Mouse (Mus musculus) ES-E14 (cell line): ENCODE data around the gene Zfp385a. TPM values are rescaled to one million over a fixed set of nuclear protein-coding genes. Genes with fewer than 3 reads are reported as not detected.

Experiments used
- DNase-seq: peaks from one replicate; pipeline ENCODE4 v3.0.0-alpha.2; 2013; ENCODE audit warnings: low read depth, low spot score
- H3K27ac ChIP-seq: 2 replicates; pipeline ENCODE4 v1.5.1; 2012; ENCODE audit warnings: low read depth, mild to moderate bottlenecking, low read length, moderate library complexity, mixed read lengths; ENCODE audit not compliant: poor library complexity, insufficient read depth, severe bottlenecking
- H3K36me3 ChIP-seq: 2 replicates; pipeline ENCODE4 v1.6.1; 2012; ENCODE audit warnings: mild to moderate bottlenecking, low read length, moderate library complexity, mixed read lengths; ENCODE audit not compliant: control insufficient read depth, poor library complexity, insufficient read depth, severe bottlenecking
- H3K4me1 ChIP-seq, 2 experiments: fragments of 150-350 bp in 1 of 2; sonication (generic) in 1 of 2; 2 replicates each; pipeline ENCODE4 v1.6.1; 2012; ENCODE audit warnings: low read length in 2 of 2, mild to moderate bottlenecking in 1 of 2, mixed read lengths in 1 of 2; ENCODE audit not compliant: control insufficient read depth in 2 of 2, insufficient read depth in 2 of 2, poor library complexity in 1 of 2
- H3K4me3 ChIP-seq, 2 experiments: fragments of 150-350 bp in 1 of 2; sonication (generic) in 1 of 2; 2 replicates each; pipeline ENCODE4 v1.5.1; 2012; ENCODE audit warnings: low read length in 2 of 2, low read depth in 1 of 2, mild to moderate bottlenecking in 1 of 2, mixed read lengths in 1 of 2; ENCODE audit not compliant: insufficient read depth in 1 of 2, poor library complexity in 1 of 2, severe bottlenecking in 1 of 2
- H3K9ac ChIP-seq: 2 replicates; pipeline ENCODE4 v1.6.1; 2012; ENCODE audit warnings: low read depth, mild to moderate bottlenecking, low read length, mixed read lengths; ENCODE audit not compliant: poor library complexity, insufficient read depth, severe bottlenecking
- H3K9me3 ChIP-seq: fragments of 150-350 bp; sonication (generic); 2 replicates; pipeline ENCODE4 v1.6.1; 2012; ENCODE audit warnings: low read depth, mild to moderate bottlenecking, low read length; ENCODE audit not compliant: control insufficient read depth, insufficient read depth
- CHD2 ChIP-seq: IDR thresholded peaks from 2 replicates; pipeline ENCODE4 v1.6.1; 2014; ENCODE audit warnings: mild to moderate bottlenecking, low read depth, low read length, inconsistent platforms
- HCFC1 ChIP-seq: IDR thresholded peaks from 2 replicates; pipeline ENCODE4 v1.6.1; 2012; ENCODE audit warnings: low read length, inconsistent platforms, borderline replicate concordance; ENCODE audit not compliant: insufficient read depth
- MAFK ChIP-seq: IDR thresholded peaks from 2 replicates; pipeline ENCODE4 v1.6.1; 2014; ENCODE audit warnings: mild to moderate bottlenecking, low read depth, low read length, inconsistent platforms; ENCODE audit not compliant: insufficient read depth
- ZC3H11A ChIP-seq: IDR thresholded peaks from 2 replicates; pipeline ENCODE4 v1.6.1; 2012; ENCODE audit warnings: low read depth, mild to moderate bottlenecking, inconsistent platforms, low read length, borderline replicate concordance
- ZNF384 ChIP-seq: IDR thresholded peaks from 2 replicates; pipeline ENCODE4 v1.6.1; 2012; ENCODE audit warnings: low read depth, low read length, inconsistent platforms
- in situ Hi-C, 2 experiments: fragments of 600-800 bp; cut with MboI; formaldehyde crosslinking; loops; one replicate each; pipeline ENCODE4 v1.15.1; 2025; ENCODE audit warnings: low sequenced_read_pairs in 2 of 2, inconsistent platforms in 1 of 2; ENCODE audit not compliant: unreplicated experiment in 2 of 2
- total RNA-seq: library from RNA; depleted of rRNA; stranded (reverse); fragments of 300-350 nt; gene quantifications from 2 replicates; pipeline ENCODE4 v1.2.3, GENCODE M21; 2012

The Zfp385a gene
- total RNA-seq, 1 experiment = 5.9 TPM

DNA sequence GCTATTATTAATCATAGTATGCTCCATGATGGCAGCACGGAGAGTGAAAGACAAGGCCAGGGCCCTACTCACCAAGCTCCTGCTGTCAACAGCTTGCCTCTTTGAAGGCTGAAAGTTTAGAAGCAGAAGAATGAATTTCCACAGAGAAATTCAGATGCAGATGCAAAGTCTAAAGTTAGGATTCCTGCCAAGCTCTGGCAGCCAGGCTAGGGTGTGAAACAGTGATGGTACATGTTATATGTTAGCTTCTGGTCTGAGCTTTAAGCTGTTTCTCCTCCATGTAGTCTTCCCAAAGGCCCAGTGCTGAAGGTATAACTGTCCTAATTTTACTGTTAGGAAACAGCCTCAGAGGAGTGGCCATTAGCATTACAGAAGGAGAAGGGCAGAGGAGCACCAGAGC, 29.2 kb upstream of the Zfp385a start:
- Histone ChIP-seq H3K9ac (no peak overlapping the region), H3K4me3 (0 out of 4 replicates have a peak overlapping the region, but pooled peaks of 1 of the 2 experiments have one; percentile 12), H3K9me3 (no peaks in the 10 kb centered on the region), H3K27ac (no peak overlapping the region), H3K36me3 (no peaks in the 10 kb centered on the region), H3K4me1 (peaks cover 8 to 32% of the 10 kb centered on the region in 2 experiments; a peak in 3 of 4 replicates)
- TF ChIP-seq MAFK (no peak), HCFC1 (no peak), CHD2 (no peak), ZNF384 (no peak), ZC3H11A (no peak)
- DNase-seq = no peak
- in situ Hi-C loops = no loop called here

- Histone ChIP-seq H3K9me3 (no peaks in the 10 kb centered on the region), H3K9ac (no peak overlapping the region), H3K4me3 (no peak overlapping the region), H3K4me1 (peaks cover 12 to 32% of the 10 kb centered on the region in 2 experiments), H3K36me3 (no peaks in the 10 kb centered on the region), H3K27ac (no peak overlapping the region; the same call in 1 of the 2 replicates)
- in situ Hi-C loops = no loop called here
- TF ChIP-seq MAFK (no peak), CHD2 (no peak), ZNF384 (no peak), HCFC1 (no peak), ZC3H11A (no peak)
- no peak for DNase-seq
Measured at GRCm38 (mm10) chr15:103368179-103368940, 28.5 kb upstream of the Zfp385a start.

DNA sequence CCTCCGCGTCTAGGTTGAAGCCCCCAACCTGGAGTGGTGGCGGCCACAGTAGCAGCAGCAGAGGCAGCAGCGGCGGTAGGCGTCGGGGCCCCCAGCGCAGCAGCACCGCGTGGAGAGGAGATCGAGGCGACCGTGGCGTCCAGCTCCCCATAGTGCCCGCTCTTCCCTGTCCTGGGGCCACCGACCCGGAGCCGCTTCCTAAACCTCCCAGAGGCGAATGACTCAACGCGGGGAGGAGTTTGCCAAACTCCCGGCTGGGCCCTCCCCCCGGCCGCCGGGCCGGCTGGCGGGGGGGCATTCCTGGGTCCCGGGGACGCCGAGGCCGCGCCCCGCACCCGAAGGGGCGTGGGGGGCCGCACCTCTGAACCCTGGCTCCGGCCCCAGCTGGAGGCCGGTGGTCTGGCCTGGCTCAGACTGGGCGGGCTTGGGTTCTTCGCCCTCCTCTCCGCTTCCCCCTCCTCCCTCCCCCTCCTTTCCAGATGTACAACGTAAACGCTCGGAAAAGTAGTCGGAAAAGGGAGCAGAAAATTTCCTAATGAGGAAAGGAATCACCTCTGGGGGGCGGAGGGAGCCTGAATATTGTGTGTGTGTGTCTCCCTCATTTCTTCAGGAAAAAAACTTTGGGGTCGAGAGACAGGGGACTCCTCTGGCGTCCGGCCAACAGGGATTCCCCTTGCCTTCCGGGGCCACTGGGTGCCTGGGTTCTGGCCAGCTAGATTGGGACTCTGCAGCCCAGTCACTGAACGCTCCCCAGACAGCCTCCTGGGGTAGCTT, 26.7 kb upstream of the Zfp385a start, which contains the start of gene Itga5:
Gene Itga5, minus strand, starts transcription at position 388 of the 774 bp plus-strand sequence.
- H3K9ac ChIP-seq = peak within 1 kb of the TSS; percentile 81
- no peak for DNase-seq
- no peaks in the 10 kb centered on the region; the same call in 1 of the 2 replicates for H3K36me3 ChIP-seq
- peak within 1 kb of the TSS; percentile 80 to 97 for H3K4me3 ChIP-seq
- no peak for TF ChIP-seq ZC3H11A
- no peak for TF ChIP-seq MAFK
- TF ChIP-seq ZNF384 = no peak
- TF ChIP-seq HCFC1 = no peak
- no peak for TF ChIP-seq CHD2
- in situ Hi-C loops = no loop called here
- H3K9me3 ChIP-seq = no peaks in the 10 kb centered on the region
- H3K27ac ChIP-seq = peak within 1 kb of the TSS; percentile 75
- H3K4me1 ChIP-seq = peaks cover 16 to 36% of the 10 kb centered on the region in 2 experiments

DNA sequence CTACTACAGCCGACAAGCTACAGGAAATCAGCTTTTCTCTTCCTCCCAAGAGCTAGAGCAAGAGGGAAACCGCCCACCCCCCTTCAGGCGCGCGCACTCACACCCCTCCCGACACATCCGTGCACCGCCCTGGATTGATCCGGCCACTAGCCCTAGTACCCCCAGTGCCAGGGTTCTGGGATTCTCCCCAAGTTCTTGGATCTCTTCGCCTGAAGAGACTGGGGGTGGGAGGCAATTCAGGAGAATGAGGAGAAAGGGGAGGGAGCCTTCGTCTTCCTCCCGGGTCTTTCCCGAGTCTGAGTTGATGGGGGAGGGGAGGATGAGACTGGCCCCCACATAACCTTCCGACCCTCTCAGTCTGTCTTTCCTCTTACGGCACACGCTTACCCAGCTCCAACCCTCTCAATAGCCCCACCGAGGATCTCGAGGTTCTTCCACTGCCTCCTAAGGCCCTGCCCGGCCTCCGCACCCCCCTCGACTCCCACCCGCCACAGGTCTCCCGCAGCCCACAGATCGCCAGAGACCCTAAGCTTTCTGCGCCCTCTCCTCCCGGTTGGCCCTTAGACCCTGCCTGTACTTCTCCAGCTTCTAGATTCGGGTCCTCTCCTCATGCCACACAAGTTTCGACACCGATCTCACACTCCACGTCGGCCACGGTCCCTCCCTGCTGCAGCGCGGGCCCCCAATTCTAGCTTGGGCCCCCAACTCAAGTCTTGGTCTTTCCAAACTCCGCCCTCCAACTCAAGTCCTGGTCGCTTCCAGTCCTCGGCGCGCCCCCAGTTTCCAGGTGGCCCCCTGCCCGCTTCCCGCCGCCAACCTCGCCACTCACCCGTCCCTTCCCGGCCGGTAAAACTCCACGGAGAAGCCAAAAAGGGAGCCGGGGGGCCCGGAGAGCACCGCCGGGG, 25.8 kb upstream of the Zfp385a start:
- in situ Hi-C loops = no loop called here
- H3K36me3 ChIP-seq = no peaks in the 10 kb centered on the region; the same call in 1 of the 2 replicates
- peak overlapping the region; percentile 80 to 97 for H3K4me3 ChIP-seq
- H3K27ac ChIP-seq = peak overlapping the region; percentile 75
- H3K9me3 ChIP-seq = no peaks in the 10 kb centered on the region
- no peak for TF ChIP-seq ZC3H11A
- TF ChIP-seq CHD2 = no peak
- TF ChIP-seq MAFK = no peak
- no peak for TF ChIP-seq ZNF384
- no peak for TF ChIP-seq HCFC1
- H3K4me1 ChIP-seq = peaks cover 17 to 35% of the 10 kb centered on the region in 2 experiments
- no peak for DNase-seq
- peak overlapping the region; percentile 81 for H3K9ac ChIP-seq
